Mouse (Mus musculus) spleen, postnatal 10 days (tissue): Measurements from ENCODE around the gene Tbc1d9b.
A peak's percentile ranks its signal among the peaks of the same experiment; 100 is the strongest.

Source experiments
- DNase-seq, 2 experiments: peaks; one replicate each; pipeline ENCODE4 v3.0.0; 2021 to 2022; ENCODE audit warnings: low spot score in 2 of 2

The Tbc1d9b gene

GRCm38 (mm10) chr11:50176351-50176750 is 45.2 kb downstream of the Tbc1d9b start:
- no peak for DNase-seq

GRCm38 (mm10) chr11:50177111-50177510 is 45.9 kb downstream of the Tbc1d9b start:
- no peak for DNase-seq

DNA sequence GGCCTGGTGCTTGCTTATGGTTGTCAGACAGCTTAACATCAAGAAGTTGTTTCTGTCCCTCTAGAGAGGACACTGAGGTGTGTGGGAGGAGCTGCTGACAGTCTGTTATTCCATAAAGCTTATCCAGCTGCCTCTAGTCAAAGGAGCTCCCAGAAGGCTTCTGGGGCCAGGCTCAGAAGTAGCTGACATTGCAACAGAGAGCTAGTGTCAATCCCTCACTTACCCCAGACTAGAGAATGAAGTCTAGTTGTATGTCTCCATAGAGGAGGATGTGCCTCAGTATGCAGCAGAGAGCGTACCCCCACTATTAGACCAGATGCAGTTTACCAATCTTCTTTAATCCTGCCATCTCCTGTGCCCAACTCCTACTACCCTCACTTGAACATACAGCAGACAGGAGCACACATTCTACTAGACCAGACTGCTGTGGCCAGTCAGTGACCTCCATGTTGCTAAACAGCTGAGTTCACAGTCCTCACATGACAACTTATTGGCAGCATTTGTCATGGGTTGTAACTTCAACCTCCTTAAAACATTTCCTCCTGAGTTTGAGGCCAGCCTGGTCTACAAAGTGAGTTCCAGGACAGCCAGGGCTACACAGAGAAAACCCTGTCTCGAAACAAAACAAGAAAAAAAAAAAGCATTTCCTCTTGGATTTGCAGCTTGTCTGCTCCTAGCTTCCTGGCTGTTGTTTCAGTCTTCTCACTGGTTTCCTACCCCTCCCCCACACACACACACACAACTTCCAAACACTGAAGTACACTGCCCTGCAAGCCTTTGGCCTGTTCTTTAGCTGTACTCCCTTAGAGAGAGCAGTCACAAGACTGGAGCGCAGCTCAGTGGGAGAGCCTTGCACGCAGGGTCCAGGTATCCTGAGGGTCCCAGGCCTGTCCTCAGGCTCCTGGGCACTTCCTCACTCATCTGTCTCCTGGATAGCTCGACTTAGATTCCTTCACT is 47.6 kb downstream of the Tbc1d9b start:
- DNase-seq = no peak

DNA sequence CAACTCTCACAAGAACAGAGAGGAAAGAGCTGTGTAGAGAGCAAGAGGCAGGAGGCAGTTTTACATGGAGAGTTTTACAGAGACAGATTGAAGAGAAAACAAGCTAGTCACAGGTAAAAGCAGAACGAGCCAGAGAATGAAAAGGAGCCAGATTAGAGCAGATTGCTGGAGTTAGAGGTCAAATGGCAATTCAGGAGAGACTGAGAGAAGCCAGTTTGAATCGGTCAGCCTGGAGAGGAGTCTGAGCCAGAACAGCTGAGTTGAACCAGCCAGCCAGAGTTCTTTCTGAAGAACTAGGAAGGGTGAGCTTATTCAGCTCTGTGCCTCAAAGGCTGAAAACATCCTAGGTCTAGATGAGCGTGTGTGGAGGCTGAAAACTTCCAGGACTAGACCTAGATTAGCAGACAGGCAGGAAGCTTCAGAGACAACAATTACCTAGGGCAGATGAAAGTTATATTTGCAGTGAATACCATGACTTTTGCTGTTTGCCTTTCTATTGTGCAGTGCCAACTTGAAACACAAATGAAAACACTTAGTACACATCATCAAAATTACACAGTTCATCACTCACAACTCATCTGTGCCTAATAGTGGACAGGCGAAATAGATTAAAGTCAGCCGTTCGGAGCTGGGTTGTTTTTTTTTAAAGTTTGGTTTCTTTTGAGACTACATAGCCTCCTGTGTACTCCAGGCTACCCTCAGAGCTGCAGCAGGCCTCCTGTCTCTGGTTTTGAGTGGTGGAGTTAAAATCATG is 49.5 kb downstream of the Tbc1d9b start:
- DNase-seq = no peak

DNA sequence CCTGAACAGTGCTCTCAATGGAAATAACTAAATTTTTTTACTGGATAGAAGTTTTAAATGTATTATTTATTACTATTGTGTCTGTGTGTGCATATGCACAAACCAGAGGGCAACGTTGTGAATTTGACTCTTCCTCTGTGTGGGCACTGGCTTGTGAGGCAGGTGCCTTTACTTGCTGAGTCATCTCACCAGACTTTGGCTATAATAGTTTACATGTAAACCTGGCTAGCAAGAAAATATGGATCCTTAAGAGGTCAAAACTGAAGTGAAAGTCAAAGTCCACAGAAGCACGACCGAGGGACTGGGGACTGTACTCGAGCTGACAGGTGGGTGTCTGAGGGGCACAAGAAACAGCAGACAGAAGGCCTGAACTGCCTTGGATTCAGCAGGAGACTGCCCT is 51.5 kb downstream of the Tbc1d9b start:
- no peak for DNase-seq

GRCm38 (mm10) chr11:50184788-50185187 is 53.6 kb downstream of the Tbc1d9b start:
- no peak for DNase-seq

- no peak for DNase-seq
Observed at GRCm38 (mm10) chr11:50188682-50189081, 57.5 kb downstream of the Tbc1d9b start.

DNA sequence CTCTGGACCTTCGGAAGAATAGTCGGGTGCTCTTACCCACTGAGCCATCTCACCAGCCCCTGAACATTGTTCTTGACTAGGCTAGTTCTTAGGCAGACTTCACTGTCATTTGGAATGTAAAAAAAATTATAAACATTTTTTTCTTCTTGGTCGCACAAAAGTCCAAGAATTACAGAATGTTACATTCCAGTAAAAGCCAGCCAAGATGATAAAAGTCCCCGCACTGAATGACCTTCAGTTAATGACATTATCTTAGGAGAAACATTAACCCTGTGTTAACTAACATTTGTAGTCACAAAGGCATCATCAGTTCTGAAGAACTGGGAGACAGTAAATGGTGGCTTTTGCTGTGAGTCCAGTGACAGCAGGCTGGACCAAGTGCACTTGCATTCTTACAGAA is 59.2 kb downstream of the Tbc1d9b start:
- no peak for DNase-seq

- no peak for DNase-seq
Observed at GRCm38 (mm10) chr11:50192278-50192677, 61.1 kb downstream of the Tbc1d9b start.

- no peak for DNase-seq
Observed at GRCm38 (mm10) chr11:50194070-50194469, 62.9 kb downstream of the Tbc1d9b start.

- DNase-seq = no peak
Observed at GRCm38 (mm10) chr11:50194793-50195192, 63.6 kb downstream of the Tbc1d9b start.

- no peak for DNase-seq
Observed at GRCm38 (mm10) chr11:50197500-50197899, 66.3 kb downstream of the Tbc1d9b start.

GRCm38 (mm10) chr11:50198219-50198846 is 67.1 kb downstream of the Tbc1d9b start:
- no peak for DNase-seq

GRCm38 (mm10) chr11:50198916-50199315 is 67.7 kb downstream of the Tbc1d9b start:
- no peak for DNase-seq

DNA sequence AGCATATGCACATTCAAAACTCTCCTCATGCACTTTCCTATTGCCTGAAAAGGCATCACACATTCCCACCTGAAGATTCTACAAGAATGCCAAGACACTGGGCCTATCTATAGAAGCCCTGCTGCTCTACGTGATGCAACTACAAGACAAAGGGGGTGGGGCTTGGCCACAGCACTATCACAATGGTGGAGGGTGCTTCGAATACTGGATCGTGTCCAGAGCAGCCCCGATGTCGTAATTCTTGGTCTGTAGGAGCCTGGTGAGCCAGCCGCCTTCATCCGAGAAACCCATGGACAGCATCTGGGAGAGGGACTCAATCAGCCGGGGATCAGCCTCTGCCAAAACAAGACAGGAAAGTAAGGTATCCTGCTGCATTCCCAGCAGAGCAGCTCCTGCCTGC is 69.4 kb downstream of the Tbc1d9b start:
- DNase-seq = no peak

- DNase-seq = no peak
Observed at GRCm38 (mm10) chr11:50201590-50201989, 70.4 kb downstream of the Tbc1d9b start.

DNA sequence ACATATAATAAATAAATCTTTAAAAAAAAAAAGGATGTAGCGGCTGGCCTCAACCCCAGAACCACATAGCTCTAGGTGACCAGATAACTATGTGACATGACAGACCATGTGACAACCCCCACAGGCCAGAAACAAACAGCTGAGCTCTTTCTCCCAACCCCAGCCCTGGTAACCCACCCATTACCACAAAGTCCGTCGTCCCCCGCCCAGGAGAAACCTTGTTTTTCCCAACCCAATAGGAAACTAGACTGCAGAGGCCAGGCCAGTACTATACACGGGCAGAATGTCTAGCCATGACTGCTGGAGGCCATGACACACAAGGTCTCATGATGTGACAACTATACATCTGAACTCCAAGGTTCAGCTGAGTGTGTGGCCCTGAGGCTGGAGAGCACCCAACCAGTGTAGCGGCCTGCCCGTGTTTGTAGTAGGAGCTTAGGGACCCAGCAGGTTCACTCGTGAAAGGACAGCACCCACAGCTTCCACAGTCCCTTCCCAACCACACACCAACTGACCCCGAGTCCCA is 72.2 kb downstream of the Tbc1d9b start:
- DNase-seq = no peak

GRCm38 (mm10) chr11:50205434-50205833 is 74.2 kb downstream of the Tbc1d9b start:
- DNase-seq = no peak

GRCm38 (mm10) chr11:50206037-50206436 is 74.8 kb downstream of the Tbc1d9b start:
- no peak for DNase-seq

DNA sequence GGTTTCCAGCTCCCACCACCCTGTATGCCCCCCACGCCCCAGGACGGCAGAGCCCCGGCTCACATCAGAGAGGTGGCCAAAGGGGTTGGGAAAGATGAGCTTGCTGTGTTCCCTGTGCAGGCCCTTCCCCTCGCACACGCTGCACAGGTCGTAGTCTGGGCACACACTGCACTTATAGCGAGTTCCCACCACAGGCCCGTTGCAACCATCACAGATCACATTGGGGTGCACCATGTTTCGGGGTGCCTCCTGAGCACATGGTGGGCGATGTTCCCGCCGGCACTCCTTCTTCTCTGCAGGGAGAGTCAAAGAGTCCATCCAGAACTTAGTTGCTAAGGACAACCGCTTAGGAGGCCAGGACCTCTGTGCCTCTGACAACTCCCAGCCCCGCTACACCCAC is 76.1 kb downstream of the Tbc1d9b start:
- no peak for DNase-seq

GRCm38 (mm10) chr11:50208039-50208438 is 76.8 kb downstream of the Tbc1d9b start:
- no peak for DNase-seq

- peak; percentile 79 to 93 for DNase-seq
Observed at GRCm38 (mm10) chr11:50210101-50210504, 78.9 kb downstream of the Tbc1d9b start.
